Mouse (Mus musculus): ENCODE measurements at regions not wholly inside any gene's neighbourhood (a gene's known extent, or its start where the extent isn't known, plus 50 kb on each side); places are given as distances from the start of the nearest gene placed in this dataset.

DNA sequence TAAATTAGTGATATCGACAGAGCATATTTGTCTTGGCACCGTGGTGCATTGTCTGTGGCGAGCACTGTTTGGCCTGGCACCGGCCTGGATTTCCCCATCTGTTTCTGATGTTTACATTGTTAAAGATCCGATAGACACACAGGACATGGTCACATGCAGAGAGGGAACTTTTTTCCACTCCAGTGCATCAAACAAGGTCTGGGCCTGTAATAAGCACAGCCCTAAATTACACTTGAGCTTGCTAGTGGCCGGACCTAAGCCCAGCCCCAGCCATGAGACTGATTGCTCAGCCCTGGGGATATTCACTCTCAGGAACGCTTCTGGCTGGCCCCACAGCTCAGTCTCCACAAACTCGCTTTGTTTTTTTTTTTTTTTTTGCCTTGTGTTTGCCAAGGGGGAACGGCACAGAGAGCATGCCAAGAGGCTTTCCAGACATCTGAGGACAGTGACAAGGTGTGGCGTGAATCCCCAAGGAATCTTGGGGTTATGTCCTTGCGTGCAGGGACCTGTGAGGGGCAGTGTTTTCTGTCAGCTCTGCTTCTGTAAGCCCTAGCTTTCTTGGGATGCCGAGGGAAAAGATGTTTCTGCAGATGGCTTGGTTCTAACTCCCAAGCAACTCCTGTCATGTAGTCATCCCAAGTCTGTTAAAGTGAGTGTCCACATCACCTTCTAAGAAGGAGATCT is 147.3 kb downstream of the Slc4a3 start:
- no peak for TF ChIP-seq EP300 (IDR thresholded peaks at IDR 0.05; ENCODE audit: low read depth)
- no peak for TF ChIP-seq CTCF (IDR thresholded peaks at IDR 0.05; ENCODE audit: low read depth)

All from liver, postnatal 0 days (tissue).